Mouse (Mus musculus): Measurements from ENCODE around the gene Skap2.

DNA sequence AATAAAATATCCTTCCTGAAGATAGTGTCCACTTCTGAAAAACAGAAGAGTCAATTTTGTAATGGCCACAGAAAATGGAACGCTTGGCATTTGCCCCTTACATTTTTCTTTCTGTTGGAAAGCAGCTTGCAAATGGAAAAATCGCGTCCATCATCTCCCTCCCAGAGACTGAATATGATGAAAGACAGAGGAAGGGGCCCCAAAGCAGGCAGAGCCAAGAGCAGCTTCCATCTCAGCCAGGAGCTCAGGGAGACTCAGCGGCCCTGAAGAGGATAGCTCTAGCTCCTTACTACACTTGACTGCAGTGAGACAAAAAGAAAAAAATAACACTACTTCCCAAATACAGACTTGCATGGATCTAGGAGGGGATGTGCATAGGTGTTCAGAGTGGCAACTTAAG is 122.5 kb downstream of the Skap2 start:
- TF ChIP-seq CTCF (conservative IDR thresholded peaks at IDR 0.05; ENCODE audit: insufficient read depth, insufficient read length, low read depth, low read length) (no peak), POLR2A (IDR thresholded peaks at IDR 0.05; ENCODE audit: low read depth, low read length) (no peak)
